Mouse (Mus musculus) heart, postnatal 0 days (tissue): Measurements from ENCODE around the gene Pamr1.

Source experiments
- CTCF ChIP-seq: IDR thresholded peaks from 2 replicates; pipeline ENCODE4 v1.5.1; 2016; ENCODE audit warnings: antibody characterized with exemption, control low read depth, low read depth
- EP300 ChIP-seq: IDR thresholded peaks from 2 replicates; pipeline ENCODE4 v1.6.1; 2016; ENCODE audit warnings: antibody characterized with exemption, low read depth

DNA sequence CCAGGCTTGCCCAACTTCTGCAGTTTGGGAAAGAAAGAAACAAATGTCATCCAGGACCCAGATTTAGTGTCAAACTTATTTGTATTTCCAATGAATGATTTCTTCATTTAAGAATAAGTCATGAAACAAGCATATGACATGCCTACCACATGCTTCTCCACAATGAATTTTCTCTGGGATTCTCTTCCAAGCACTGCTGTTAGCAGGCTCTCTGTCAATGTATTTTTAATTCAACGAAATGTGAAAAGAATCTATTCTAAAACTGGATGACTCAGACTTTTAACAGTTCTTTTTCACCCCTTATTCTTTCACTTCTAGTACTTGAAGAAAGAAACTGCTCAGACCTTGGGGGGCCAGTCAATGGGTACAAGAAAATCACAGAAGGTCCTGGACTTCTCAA is 84.2 kb downstream of the Pamr1 start:
- TF ChIP-seq CTCF, result no peak
- TF ChIP-seq EP300, result no peak
